Mouse (Mus musculus): ENCODE results near the gene Cox5a. TPM values are rescaled to one million over a fixed set of nuclear protein-coding genes. Genes with fewer than 3 reads are reported as not detected.

Cox5a gene
- total RNA-seq, 2 experiments from 2014 or later, result 1,447 to 1,511 TPM

DNA sequence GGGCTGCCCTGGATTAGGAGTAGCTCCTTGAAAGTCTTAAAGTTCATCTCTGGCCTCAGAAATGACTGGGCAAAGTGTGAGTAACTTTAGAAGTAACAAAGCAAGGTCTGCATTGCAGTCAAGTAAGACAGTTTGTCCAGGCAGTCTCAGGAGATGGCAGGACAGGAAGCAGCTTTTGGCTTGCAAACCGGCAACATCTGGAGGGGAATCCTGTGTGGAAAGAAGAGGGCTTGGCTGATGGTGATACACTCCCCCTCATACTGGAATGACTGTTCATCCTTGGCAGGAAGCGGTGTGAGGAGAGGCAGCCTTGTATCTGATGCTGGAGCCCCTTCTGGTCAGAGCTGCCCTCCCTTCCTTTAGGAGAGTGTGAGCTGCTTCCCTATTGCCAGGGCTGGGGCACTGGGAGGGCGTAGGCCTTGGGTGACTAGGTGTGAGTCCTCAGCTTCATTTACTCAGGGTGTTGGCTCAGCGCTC, 41.9 kb downstream of the Cox5a start:
- peak; percentile 77 for DNase-seq

DNA sequence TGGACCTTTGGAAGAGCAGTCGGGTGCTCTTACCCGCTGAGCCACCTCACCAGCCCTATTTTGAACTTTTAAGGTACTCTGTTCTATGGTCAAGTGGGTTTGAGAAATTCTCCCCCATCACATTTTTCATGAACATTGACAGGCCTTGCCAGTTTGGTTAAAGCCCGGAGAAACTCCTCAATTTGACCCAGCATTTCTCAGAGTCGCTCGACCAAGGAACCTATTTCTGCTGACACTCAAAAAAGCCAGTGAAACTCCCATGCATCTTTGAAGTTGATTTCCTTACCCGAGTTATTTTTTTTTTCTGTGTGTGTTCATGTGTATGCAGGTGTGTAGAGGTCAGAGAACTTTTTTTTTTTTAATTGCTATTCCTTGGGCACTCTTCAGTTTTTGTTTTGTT, 43.5 kb downstream of the Cox5a start:
- no peak for DNase-seq

DNA sequence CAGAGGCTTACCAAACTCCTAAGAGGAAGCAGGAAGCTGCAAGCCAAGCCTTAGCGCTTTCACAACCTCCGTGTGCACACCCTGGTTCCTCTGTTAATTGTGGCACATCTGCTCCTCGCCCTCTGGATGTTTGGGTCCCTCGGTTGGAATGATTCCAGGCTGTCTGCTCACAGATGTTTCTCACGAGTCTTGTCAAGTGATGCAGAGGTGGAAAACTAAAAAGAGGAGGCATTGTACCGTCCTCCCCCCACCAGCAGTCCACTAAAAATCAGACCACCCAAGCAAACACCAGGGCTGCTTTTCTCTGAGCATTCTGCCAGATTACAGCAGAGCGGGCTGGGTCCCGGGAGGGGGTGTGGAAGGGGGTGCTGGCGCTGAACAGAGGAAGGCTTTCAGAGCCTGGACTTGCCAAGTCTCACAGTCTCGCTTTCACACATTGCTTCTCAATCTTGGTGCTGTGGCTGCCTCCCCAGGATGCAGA, 44.7 kb downstream of the Cox5a start:
- DNase-seq, result peak; percentile 54

DNA sequence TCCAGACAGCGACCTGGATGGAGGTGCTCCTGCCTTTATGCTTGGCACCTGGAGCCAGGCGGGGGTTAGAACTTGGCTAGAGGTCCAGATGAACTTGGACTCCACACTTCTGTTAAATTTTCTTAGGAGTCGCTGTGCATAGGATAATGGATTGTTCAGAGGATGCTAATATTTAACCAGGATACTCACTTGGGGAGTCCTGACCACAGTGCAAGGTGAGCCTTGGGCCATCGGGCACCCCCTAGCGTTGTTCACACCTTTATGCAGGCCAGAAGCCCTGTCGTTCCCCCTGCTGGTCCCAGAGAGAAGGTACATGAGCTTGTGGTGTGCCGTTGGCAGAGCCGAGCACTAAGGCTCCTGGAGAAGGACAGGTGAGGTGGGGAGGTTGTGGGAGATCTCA, 45.8 kb downstream of the Cox5a start:
- no peak for DNase-seq

DNA sequence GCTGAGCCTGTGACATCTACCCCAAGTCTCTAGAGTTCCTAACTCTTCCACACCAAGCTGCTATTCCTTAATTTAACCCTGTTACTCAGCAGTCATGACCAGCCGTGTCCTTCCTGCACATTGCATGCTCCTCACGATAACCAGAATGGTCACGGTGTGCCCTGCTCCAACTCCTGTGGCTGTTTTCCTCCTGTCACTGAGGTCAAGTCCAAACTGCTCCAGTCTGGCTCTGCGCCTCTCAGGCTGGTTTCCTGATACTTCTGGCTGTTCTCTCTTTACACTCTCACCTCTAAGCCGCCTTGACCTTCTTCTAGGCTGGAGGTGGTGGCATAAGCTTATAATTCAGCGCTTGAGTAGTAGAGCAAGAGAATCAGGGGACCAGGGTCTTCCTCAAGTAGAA, 47.4 kb downstream of the Cox5a start:
- DNase-seq, result peak; percentile 72

DNA sequence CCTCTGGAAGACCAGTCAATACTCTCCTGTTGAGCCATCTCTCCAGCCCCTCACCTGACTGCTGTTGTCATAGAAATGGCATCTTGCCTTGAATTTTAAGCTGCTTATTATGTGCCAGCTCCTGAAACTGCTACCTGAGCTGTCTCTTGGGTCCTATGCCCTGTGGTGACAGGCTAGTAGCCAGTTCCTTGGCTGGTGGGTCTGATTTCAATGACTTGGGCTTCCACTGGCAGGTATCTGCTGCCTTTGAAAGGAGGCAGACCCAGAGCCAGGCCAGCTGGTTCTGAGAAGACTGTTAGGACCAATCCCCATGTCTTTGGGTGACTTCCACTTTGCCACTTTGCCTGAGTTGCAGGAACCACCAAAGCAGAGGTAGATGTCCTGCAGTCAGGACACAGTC, 53.3 kb downstream of the Cox5a start:
- DNase-seq, result no peak

DNA sequence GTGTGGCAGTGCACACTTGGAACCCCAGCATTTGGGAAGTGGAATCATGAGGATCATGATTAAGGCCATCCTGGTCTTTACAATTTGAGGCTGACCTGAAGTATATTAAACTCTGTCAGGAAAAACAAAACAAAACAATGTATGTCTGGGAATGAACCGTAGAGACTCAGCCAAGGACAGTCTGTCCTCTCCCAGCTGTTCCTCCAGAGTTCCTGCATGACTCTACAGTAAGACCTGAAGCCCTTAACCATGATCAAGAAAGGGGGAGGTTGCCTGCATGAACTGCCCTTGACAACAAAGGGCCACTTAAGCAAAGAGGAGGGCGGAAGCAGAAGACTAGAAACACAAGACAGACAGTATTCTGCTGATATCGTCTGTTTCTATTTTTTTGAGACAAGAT, 54.5 kb downstream of the Cox5a start:
- DNase-seq, result no peak

DNA sequence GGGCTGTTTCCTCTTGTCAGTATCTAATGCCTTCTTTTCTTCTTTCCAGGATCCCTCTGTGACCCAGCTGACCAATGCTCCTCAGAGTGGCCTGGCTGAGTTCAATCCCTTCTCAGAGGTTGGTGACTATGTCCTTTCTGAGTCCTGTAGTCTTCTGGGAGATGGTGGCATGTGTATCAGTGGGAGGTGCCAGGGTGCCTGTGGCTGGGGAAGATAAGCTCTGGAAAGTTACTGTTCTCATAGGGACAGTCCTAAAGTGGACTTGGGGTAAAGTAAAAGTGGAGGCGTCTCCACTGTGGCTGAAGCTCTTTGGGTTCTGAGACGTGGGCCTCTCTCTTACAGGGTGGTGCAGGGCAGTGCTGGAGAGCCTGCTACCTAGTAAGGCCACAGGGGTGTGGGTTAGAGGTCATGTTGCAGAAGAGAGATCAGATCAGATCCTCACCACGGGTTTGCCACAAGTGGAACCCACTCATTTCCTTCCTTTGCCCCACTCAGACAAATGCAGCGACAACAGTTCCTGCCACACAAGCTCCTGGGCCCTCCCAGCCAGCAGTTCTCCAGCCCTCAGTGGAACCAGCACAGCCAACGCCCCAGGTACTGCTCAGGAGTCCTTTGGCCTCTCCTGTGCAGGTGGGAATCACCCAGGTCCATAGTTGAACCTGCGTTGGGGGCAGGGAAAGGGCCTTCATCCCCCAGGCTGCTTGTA, 56.2 kb downstream of the Cox5a start:
- DNase-seq, result no peak

Other genes with a start within 250 kb of the Cox5a start
- 1 to 10 TPM; 5.7 to 8.1 TPM for gene Ppcdc, start 81.2 kb upstream of the Cox5a start, total RNA-seq (2021)
- gene Scamp5, start 53.2 kb upstream of the Cox5a start, total RNA-seq (2021), result 1 to 10 TPM; 1.4 to 2.4 TPM
- not detected for gene Rpp25, start 17.2 kb upstream of the Cox5a start, total RNA-seq (2021)
- gene Fam219b, start 16.3 kb downstream of the Cox5a start, total RNA-seq (2021), result 1 to 10 TPM; 3.3 to 5.6 TPM
- gene Mpi, start 31.5 kb downstream of the Cox5a start, total RNA-seq (2021), result 10 to 100 TPM; 75.1 to 87.6 TPM
- 10 to 100 TPM; 31.3 to 36.9 TPM for gene Scamp2, start 39.7 kb downstream of the Cox5a start, total RNA-seq (2021)
- gene Ulk3, start 68.2 kb downstream of the Cox5a start, total RNA-seq (2021), result 1 to 10 TPM; 3.8 to 4.0 TPM
- gene Cplx3, start 85.0 kb downstream of the Cox5a start, total RNA-seq (2021), result not detected
- not detected for gene Lman1l, start 99.5 kb downstream of the Cox5a start, total RNA-seq (2021)
- gene Csk, start 132.4 kb downstream of the Cox5a start, total RNA-seq (2021), result 10 to 100 TPM in 1 of 2 experiments, 1 to 10 TPM in 1; 8.4 to 13.0 TPM
- not detected for gene Cyp1a2, start 162.4 kb downstream of the Cox5a start, total RNA-seq (2021)
- gene Cyp1a1, start 166.7 kb downstream of the Cox5a start, total RNA-seq (2021), result under 1 TPM; 0.21 to 0.31 TPM
- 1 to 10 TPM; 4.9 to 6.0 TPM for gene Edc3, start 187.3 kb downstream of the Cox5a start, total RNA-seq (2021)
- 10 to 100 TPM; 28.7 to 31.3 TPM for gene Clk3, start 244.6 kb downstream of the Cox5a start, total RNA-seq (2021)